Mouse (Mus musculus) midbrain, embryonic 15.5 days (tissue): Measurements from ENCODE around the gene Ankrd65. TPM values are rescaled to one million over a fixed set of nuclear protein-coding genes. Genes with fewer than 3 reads are reported as not detected.
A peak's percentile ranks its signal among the peaks of the same experiment; 100 is the strongest.
"Not testable (repeated sequence)": the region's sequence is repeated elsewhere in the genome, so short reads cannot be mapped to it uniquely, and the experiment has no call there.

Source experiments
- ATAC-seq: fragments of 200-750 bp; cut with Nextera tagmentation; replicated peaks from 2 replicates; pipeline ENCODE4 v1.8.0; 2017; ENCODE audit warnings: moderate TSS enrichment
- H3K27ac ChIP-seq: fragments of 300-500 bp; sonication (generic); 2 replicates; pipeline ENCODE4 v1.5.1; 2015; ENCODE audit warnings: mild to moderate bottlenecking, inconsistent platforms
- H3K27me3 ChIP-seq: fragments of 300-500 bp; sonication (generic); replicated peaks from 2 replicates; pipeline ENCODE4 v1.6.1; 2015; ENCODE audit warnings: inconsistent platforms
- H3K36me3 ChIP-seq: fragments of 300-500 bp; sonication (generic); replicated peaks from 2 replicates; pipeline ENCODE4 v1.6.1; 2015; ENCODE audit warnings: inconsistent platforms
- H3K4me1 ChIP-seq: fragments of 300-500 bp; sonication (generic); 2 replicates; pipeline ENCODE4 v1.6.1; 2015; ENCODE audit warnings: inconsistent platforms
- H3K4me2 ChIP-seq: fragments of 300-500 bp; sonication (generic); 2 replicates; pipeline ENCODE4 v1.6.1; 2015; ENCODE audit warnings: inconsistent platforms, mild to moderate bottlenecking, moderate library complexity
- H3K4me3 ChIP-seq: fragments of 300-500 bp; sonication (generic); 2 replicates; pipeline ENCODE4 v1.5.1; 2015; ENCODE audit warnings: mild to moderate bottlenecking, inconsistent platforms
- H3K9ac ChIP-seq: fragments of 300-500 bp; sonication (generic); 2 replicates; pipeline ENCODE4 v1.6.1; 2015; ENCODE audit warnings: mild to moderate bottlenecking, inconsistent platforms
- H3K9me3 ChIP-seq: fragments of 300-500 bp; sonication (generic); 2 replicates; pipeline ENCODE4 v1.6.1; 2016; ENCODE audit warnings: inconsistent platforms
- WGBS: fragments of 180-500 bp; shearing (Covaris S2); methylation state at CpG from one replicate; pipeline ENCODE4 v1.1.7; 2015; ENCODE audit warnings: mixed read lengths; 5-methylcytosine and 5-hydroxymethylcytosine counted together
- polyA plus RNA-seq: library from polyadenylated mRNA; unstranded; fragments of >200 nt; fragmentation: Nextera tagmentation; extraction: Ambion mirVana; gene quantifications from 2 replicates; pipeline ENCODE4 v1.2.1, GENCODE M21; 2015

The Ankrd65 gene
- not detected in 2 replicates for polyA plus RNA-seq

- WGBS: 77% methylated on average over 3 of the region's 3 CpGs
These were observed at the start of gene Ankrd65 for GRCm38 (mm10) chr4:155790021-155790489. Gene Ankrd65, plus strand, starts transcription at chr4:155790439.

DNA sequence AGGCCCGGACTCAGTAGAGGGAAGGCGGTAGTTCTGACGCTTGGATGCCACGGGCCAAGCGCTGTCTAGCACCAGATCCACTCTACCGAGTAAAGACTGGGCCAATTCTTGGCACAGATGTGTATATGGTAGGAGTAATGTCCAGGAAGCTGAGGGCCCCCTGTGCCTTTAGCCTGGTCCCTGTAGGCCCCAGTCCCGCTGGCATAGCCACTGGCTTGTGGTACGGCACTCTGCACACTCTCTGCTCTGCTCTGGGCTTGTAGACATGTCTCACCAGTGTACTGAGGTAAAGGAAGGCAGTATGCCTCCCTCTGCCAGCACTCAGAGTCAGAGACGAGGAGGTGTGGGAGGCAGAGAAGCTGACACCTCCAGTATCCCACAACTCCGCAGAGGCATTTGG is 49.6 kb upstream of the Ankrd65 start:
- H3K27me3 ChIP-seq, ATAC-seq, H3K9me3 ChIP-seq, H3K9ac ChIP-seq, H3K4me2 ChIP-seq, H3K27ac ChIP-seq, H3K4me3 ChIP-seq: not testable (repeated sequence)
- 91% methylated on average over 10 of the region's 10 CpGs for WGBS
- H3K4me1 ChIP-seq: peaks cover 28% of the 10 kb centered on the region
- peaks cover 45% of the 10 kb centered on the region for H3K36me3 ChIP-seq

More at GRCm38 (mm10) chr4:155790021-155790489, at the start of gene Ankrd65:
- H3K4me3 ChIP-seq: no peak within 1 kb of the TSS
- H3K36me3 ChIP-seq: no peaks in the 10 kb centered on the region
- no peak for ATAC-seq
- H3K27me3 ChIP-seq: no peaks in the 10 kb centered on the region
- H3K4me1 ChIP-seq: peaks cover 6% of the 10 kb centered on the region; the same call in 1 of the 2 replicates
- no peaks in the 10 kb centered on the region for H3K9me3 ChIP-seq
- no peak within 1 kb of the TSS for H3K27ac ChIP-seq
- no peak within 1 kb of the TSS for H3K4me2 ChIP-seq
- no peak within 1 kb of the TSS for H3K9ac ChIP-seq

GRCm38 (mm10) chr4:155742684-155743083 is 47.6 kb upstream of the Ankrd65 start:
- Histone ChIP-seq H3K36me3 (peaks cover 38% of the 10 kb centered on the region), H3K9ac (no peak overlapping the region), H3K4me2 (no peak overlapping the region), H3K27ac (no peak overlapping the region), H3K4me3 (no peak overlapping the region), H3K9me3 (no peaks in the 10 kb centered on the region), H3K4me1 (peaks cover 8% of the 10 kb centered on the region), H3K27me3 (no peaks in the 10 kb centered on the region)
- no peak for ATAC-seq
- 96% methylated on average over 5 of the region's 5 CpGs for WGBS

- H3K27ac ChIP-seq: no peak overlapping the region
- H3K36me3 ChIP-seq: peaks cover 47% of the 10 kb centered on the region
- H3K4me2 ChIP-seq: no peak overlapping the region
- ATAC-seq: no peak
- no peaks in the 10 kb centered on the region for H3K27me3 ChIP-seq
- no peaks in the 10 kb centered on the region for H3K9me3 ChIP-seq
- 92% methylated on average over 8 of the region's 8 CpGs for WGBS
- H3K4me1 ChIP-seq: no peaks in the 10 kb centered on the region
- H3K9ac ChIP-seq: no peak overlapping the region
- no peak overlapping the region for H3K4me3 ChIP-seq
These were observed 45.8 kb upstream of the Ankrd65 start for GRCm38 (mm10) chr4:155744474-155744873.

GRCm38 (mm10) chr4:155745136-155745535 is 45.1 kb upstream of the Ankrd65 start:
- 94% methylated on average over 5 of the region's 5 CpGs for WGBS
- peaks cover 47% of the 10 kb centered on the region for H3K36me3 ChIP-seq
- H3K9me3 ChIP-seq: no peaks in the 10 kb centered on the region
- no peaks in the 10 kb centered on the region for H3K27me3 ChIP-seq
- no peak overlapping the region for H3K27ac ChIP-seq
- H3K9ac ChIP-seq: no peak overlapping the region
- H3K4me2 ChIP-seq: no peak overlapping the region
- no peaks in the 10 kb centered on the region for H3K4me1 ChIP-seq
- ATAC-seq: no peak
- no peak overlapping the region for H3K4me3 ChIP-seq

DNA sequence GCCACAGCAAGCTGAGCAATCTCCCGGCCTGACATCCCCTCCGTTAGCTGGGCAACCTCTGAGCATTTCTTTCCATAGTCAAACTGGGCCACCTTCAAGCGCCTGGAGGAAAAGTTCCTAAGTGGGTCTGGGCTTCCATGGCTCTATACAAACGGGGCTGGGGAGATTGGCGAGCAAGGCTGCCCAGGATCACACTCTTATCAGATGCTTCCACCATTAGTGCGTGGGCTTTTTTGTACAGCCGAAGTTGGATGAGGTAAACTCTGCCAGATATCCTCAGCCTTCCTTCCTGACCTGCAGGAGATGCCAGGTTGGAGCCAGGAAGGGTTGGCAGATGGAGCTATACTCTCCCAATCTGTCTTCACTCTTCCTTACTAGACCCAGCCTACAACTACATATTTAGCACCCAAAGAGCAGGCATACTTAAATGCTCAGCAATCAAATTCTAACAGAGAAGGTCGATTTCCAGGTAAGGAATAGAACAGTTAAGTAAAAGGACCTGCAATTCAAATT is 44.1 kb upstream of the Ankrd65 start:
- Histone ChIP-seq H3K36me3 (peaks cover 41% of the 10 kb centered on the region), H3K4me1 (no peaks in the 10 kb centered on the region), H3K4me3 (no peak overlapping the region), H3K9me3 (no peaks in the 10 kb centered on the region), H3K4me2 (no peak overlapping the region), H3K27ac (no peak overlapping the region), H3K9ac (no peak overlapping the region), H3K27me3 (no peaks in the 10 kb centered on the region)
- ATAC-seq: no peak
- 91% methylated on average over 8 of the region's 8 CpGs for WGBS

DNA sequence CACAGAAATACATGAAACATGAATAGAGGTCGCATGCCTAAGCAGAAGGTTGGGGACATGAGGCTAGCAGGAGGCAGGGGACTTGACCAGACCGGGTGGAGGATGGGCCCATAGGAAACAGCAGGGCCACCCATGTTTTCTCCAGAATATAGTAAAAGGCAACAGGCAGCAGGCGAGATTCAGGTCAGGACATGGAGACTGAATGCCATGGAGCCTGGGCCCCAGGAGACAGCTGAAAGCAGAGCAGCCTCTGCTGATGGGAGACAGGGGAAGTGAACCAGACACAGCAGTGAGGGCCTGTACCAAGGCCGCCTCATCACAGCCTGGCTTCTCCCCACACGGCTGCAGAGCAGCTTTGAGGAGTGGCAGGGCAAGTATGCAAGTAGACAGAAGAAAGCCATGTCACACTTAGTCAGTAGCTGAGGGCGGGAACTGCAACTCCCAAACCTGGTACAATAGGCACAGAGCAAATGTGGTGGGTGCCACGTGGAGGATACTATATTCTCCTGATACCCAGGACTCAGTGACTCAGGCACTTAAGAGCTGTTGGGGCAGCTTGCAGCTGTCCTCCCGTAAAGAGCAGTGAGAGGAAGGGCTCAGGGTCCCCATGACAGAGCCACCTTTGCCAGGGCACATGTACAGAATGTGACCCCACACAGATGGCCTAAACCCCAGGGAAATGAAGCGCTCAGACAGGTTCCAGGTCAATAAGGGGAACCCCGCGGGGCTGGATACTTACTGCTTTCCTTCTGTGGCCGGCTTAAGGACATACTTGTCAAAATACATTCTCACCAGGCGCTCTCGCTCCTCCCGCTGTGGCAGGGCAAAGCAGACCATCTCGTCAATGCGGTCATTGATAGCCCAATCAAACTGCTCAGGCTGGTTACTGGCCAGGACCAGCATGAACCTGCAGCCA is 43.4 kb upstream of the Ankrd65 start:
- Histone ChIP-seq H3K9me3 (no peaks in the 10 kb centered on the region), H3K4me3 (no peak overlapping the region), H3K27ac (no peak overlapping the region), H3K36me3 (peaks cover 48% of the 10 kb centered on the region), H3K27me3 (no peaks in the 10 kb centered on the region), H3K4me2 (no peak overlapping the region), H3K4me1 (no peaks in the 10 kb centered on the region), H3K9ac (no peak overlapping the region)
- no peak for ATAC-seq
- WGBS: 91% methylated on average over 17 of the region's 17 CpGs

DNA sequence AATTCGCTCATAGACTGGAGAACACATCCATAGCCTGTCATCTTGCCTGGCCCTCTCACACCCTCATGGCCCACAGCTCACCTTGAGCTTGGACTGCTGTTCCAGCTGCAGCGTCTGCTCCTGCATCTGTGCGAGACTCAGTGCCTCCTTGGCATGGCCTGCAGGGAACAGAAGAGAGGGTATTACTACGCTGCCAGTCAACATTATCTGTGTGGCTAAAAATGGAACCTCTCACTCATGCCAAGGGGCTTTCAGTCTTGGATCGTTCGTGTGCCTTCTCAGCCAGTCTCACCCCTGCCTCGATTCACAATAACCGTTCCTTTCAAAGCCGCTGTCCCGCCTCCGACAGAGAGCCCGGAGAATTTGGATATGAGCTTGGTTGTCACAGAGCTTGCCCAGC is 33.2 kb upstream of the Ankrd65 start:
- peaks cover 36% of the 10 kb centered on the region for H3K36me3 ChIP-seq
- no peak overlapping the region for H3K4me3 ChIP-seq
- H3K4me2 ChIP-seq: no peak overlapping the region
- no peak overlapping the region for H3K9ac ChIP-seq
- no peak overlapping the region for H3K27ac ChIP-seq
- ATAC-seq: no peak
- H3K4me1 ChIP-seq: peaks cover 30% of the 10 kb centered on the region
- no peaks in the 10 kb centered on the region for H3K9me3 ChIP-seq
- WGBS: 93% methylated on average over 12 of the region's 12 CpGs
- no peaks in the 10 kb centered on the region for H3K27me3 ChIP-seq

- H3K4me1 ChIP-seq: peaks cover 30% of the 10 kb centered on the region
- H3K4me2 ChIP-seq: peak overlapping the region; percentile 99
- peaks cover 13% of the 10 kb centered on the region; the same call in 1 of the 2 replicates for H3K36me3 ChIP-seq
- ATAC-seq: no peak; the same call in none of the 2 replicates
- peak overlapping the region; percentile 84 for H3K9ac ChIP-seq
- WGBS: 4% methylated on average over 10 of the region's 10 CpGs
- H3K4me3 ChIP-seq: peak overlapping the region; percentile 96
- H3K9me3 ChIP-seq: no peaks in the 10 kb centered on the region
- no peaks in the 10 kb centered on the region for H3K27me3 ChIP-seq
- H3K27ac ChIP-seq: no peak overlapping the region
These were observed 30.2 kb upstream of the Ankrd65 start for GRCm38 (mm10) chr4:155759862-155760612.

- ATAC-seq: peak; percentile 96
- WGBS: 2% methylated on average over 68 of the region's 68 CpGs
- Histone ChIP-seq H3K27me3 (no peaks in the 10 kb centered on the region), H3K9ac (peak within 1 kb of the TSS; percentile 84), H3K4me1 (peaks cover 30% of the 10 kb centered on the region), H3K36me3 (peaks cover 7% of the 10 kb centered on the region; the same call in 1 of the 2 replicates), H3K27ac (peak within 1 kb of the TSS; percentile 77), H3K4me3 (peak within 1 kb of the TSS; percentile 96), H3K4me2 (peak within 1 kb of the TSS; percentile 99), H3K9me3 (no peaks in the 10 kb centered on the region)
These were observed 29.5 kb upstream of the Ankrd65 start, which contains the start of gene Atad3a for GRCm38 (mm10) chr4:155760613-155761355. Gene Atad3a, minus strand, starts transcription at chr4:155761093.

DNA sequence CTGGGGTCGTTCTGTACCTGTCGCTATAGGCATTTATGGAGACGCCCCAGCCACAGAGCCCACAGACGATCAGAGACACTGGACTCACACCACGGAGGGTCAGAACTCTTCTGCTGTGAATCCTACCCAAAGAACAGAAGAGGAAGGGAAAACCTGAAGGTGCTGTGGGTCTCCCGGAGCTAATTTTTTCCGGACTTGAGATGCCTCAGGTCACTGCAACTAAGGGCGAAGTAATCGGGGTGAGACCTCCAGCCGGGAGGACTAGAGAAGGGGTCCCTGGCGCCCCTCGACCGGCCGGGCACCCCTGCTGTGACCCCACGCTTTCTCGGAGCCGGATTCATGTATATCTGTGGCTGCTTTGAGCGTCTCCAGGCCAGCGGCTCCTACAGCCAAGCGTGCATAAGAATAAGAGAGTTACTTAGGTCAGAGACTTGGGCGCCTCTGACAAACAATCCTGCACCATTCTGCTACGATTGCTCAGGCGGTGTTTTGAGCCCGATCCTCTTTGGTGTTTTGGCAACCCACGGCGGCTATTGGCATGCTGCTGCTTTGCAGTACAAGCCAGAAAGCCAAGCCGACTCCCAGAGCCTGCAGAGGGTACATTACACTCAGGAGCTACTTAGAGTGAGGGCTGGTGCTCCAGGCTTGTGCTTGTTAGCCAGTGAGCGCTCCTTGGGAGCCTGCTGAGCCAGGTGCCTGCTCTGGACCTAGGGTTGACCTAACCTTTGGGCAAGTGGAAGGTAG is 28.7 kb upstream of the Ankrd65 start:
- peak; percentile 53; the same call in 1 of the 2 replicates for ATAC-seq
- Histone ChIP-seq H3K9ac (peak overlapping the region; percentile 63), H3K27me3 (no peaks in the 10 kb centered on the region), H3K27ac (peak overlapping the region; percentile 38), H3K36me3 (no peaks in the 10 kb centered on the region), H3K4me2 (peak overlapping the region; percentile 99), H3K4me1 (peaks cover 30% of the 10 kb centered on the region), H3K9me3 (no peaks in the 10 kb centered on the region), H3K4me3 (peak overlapping the region; percentile 96)
- WGBS: 2% methylated on average over 28 of the region's 28 CpGs
